Mouse (Mus musculus) liver, adult 2 months (tissue): ENCODE data around the gene Ptgs1. TPM values are rescaled to one million over a fixed set of nuclear protein-coding genes. Genes with fewer than 3 reads are reported as not detected.
"Not testable (repeated sequence)": the region's sequence is repeated elsewhere in the genome, so short reads cannot be mapped to it uniquely, and the experiment has no call there.

Experiments
- DNase-seq: peaks from one replicate; pipeline ENCODE4 v3.0.0-alpha.2; 2011; ENCODE audit warnings: low read depth, low spot score; ENCODE audit errors: extremely low read depth
- H3K27ac ChIP-seq: fragments of 200-500 bp; replicated peaks from 2 replicates; pipeline ENCODE4 v1.5.1; 2012; ENCODE audit warnings: low read depth, mild to moderate bottlenecking, control low read depth, inconsistent platforms, low read length; ENCODE audit not compliant: insufficient read depth
- H3K27me3 ChIP-seq: fragments of 200-500 bp; 2 replicates; pipeline ENCODE4 v1.6.1; 2012; ENCODE audit warnings: mild to moderate bottlenecking, moderate library complexity, low read length, inconsistent platforms; ENCODE audit not compliant: control insufficient read depth, insufficient read depth
- H3K36me3 ChIP-seq: fragments of 200-500 bp; 2 replicates; pipeline ENCODE4 v1.6.1; 2012; ENCODE audit warnings: low read length, inconsistent platforms; ENCODE audit not compliant: control insufficient read depth, insufficient read depth
- H3K4me1 ChIP-seq: fragments of 200-500 bp; 2 replicates; pipeline ENCODE4 v1.6.1; 2011; ENCODE audit warnings: low read length; ENCODE audit not compliant: control insufficient read depth, insufficient read depth
- H3K4me3 ChIP-seq: fragments of 200-500 bp; 2 replicates; pipeline ENCODE4 v1.5.1; 2011; ENCODE audit warnings: low read depth, mild to moderate bottlenecking, control low read depth, low read length, moderate library complexity; ENCODE audit not compliant: insufficient read depth
- H3K79me2 ChIP-seq: fragments of 200-500 bp; 2 replicates; pipeline ENCODE4 v1.6.1; 2012; ENCODE audit warnings: inconsistent platforms, mild to moderate bottlenecking, low read length, moderate library complexity; ENCODE audit not compliant: control insufficient read depth, insufficient read depth
- H3K9ac ChIP-seq: fragments of 200-500 bp; 2 replicates; pipeline ENCODE4 v1.6.1; 2012; ENCODE audit warnings: low read depth, mild to moderate bottlenecking, control low read depth, inconsistent platforms, low read length
- CTCF ChIP-seq: fragments of 200-500 bp; IDR thresholded peaks from 2 replicates; pipeline ENCODE4 v1.5.1; 2011; ENCODE audit warnings: low read depth, low read length, control low read depth
- POLR2A ChIP-seq: fragments of 200-500 bp; IDR thresholded peaks from 2 replicates; pipeline ENCODE4 v1.6.1; 2011; ENCODE audit warnings: low read length, control low read depth; ENCODE audit not compliant: insufficient read depth; ENCODE audit errors: extremely low read depth
- WGBS: fragments of 180-500 bp; shearing (Covaris S2); methylation state at CpG from one replicate; pipeline ENCODE4 v1.1.7; 2018; 5-methylcytosine and 5-hydroxymethylcytosine counted together
- polyA plus RNA-seq: library from polyadenylated mRNA; depleted of rRNA; stranded (reverse); fragments of >200 nt; gene quantifications from 2 replicates; pipeline ENCODE4 v1.2.3, GENCODE M21; 2012; rRNA removed
- total RNA-seq: library from RNA; depleted of rRNA; stranded (reverse); fragments of >200 nt; gene quantifications from 2 replicates; pipeline ENCODE4 v1.2.3, GENCODE M21; 2014; rRNA removed

Ptgs1 gene
- total RNA-seq (12.4 and 14.4 TPM in 2 replicates), polyA plus RNA-seq (7.3 and 10.9 TPM in 2 replicates)

GRCm38 (mm10) chr2:36230366-36230765 is at the start of gene Ptgs1:
Ptgs1 (plus strand) TSS chr2:36230426.
- no peaks in the 10 kb centered on the region for H3K79me2 ChIP-seq
- TF ChIP-seq POLR2A (0 out of 2 replicates have a peak, but pooled peaks have one; percentile 18), CTCF (0 out of 2 replicates have a peak, but pooled peaks have one; percentile 9)
- peaks cover 5% of the 10 kb centered on the region; the same call in 1 of the 2 replicates for H3K4me1 ChIP-seq
- 2% methylated on average over 18 of the region's 18 CpGs for WGBS
- no peaks in the 10 kb centered on the region for H3K36me3 ChIP-seq
- H3K9ac ChIP-seq = peak within 1 kb of the TSS; percentile 79
- H3K4me3 ChIP-seq = peak within 1 kb of the TSS; percentile 86
- peak within 1 kb of the TSS; percentile 77 for H3K27ac ChIP-seq
- H3K27me3 ChIP-seq = no peaks in the 10 kb centered on the region; the same call in 1 of the 2 replicates
- DNase-seq = no peak

- H3K4me1 ChIP-seq, H3K27ac ChIP-seq, H3K27me3 ChIP-seq, H3K4me3 ChIP-seq, H3K79me2 ChIP-seq, DNase-seq, H3K9ac ChIP-seq: not testable (repeated sequence)
- H3K36me3 ChIP-seq = peaks cover 19% of the 10 kb centered on the region
- WGBS = 96% methylated on average over 4 of the region's 4 CpGs
Observed at GRCm38 (mm10) chr2:36181587-36182368, 48.4 kb upstream of the Ptgs1 start.

GRCm38 (mm10) chr2:36183278-36183677 is 46.9 kb upstream of the Ptgs1 start:
- Histone ChIP-seq H3K27ac (no peak overlapping the region), H3K4me3 (no peak overlapping the region), H3K27me3 (no peaks in the 10 kb centered on the region), H3K4me1 (no peaks in the 10 kb centered on the region), H3K79me2 (no peaks in the 10 kb centered on the region), H3K36me3 (peaks cover 9% of the 10 kb centered on the region), H3K9ac (no peak overlapping the region)
- WGBS = 84% methylated on average over 2 of the region's 2 CpGs
- TF ChIP-seq CTCF (no peak), POLR2A (no peak)
- DNase-seq = no peak

GRCm38 (mm10) chr2:36184192-36184591 is 46.0 kb upstream of the Ptgs1 start:
- Histone ChIP-seq H3K4me3 (no peak overlapping the region), H3K4me1 (no peaks in the 10 kb centered on the region), H3K79me2 (no peaks in the 10 kb centered on the region), H3K9ac (no peak overlapping the region), H3K27ac (no peak overlapping the region), H3K27me3 (no peaks in the 10 kb centered on the region), H3K36me3 (peaks cover 5% of the 10 kb centered on the region; the same call in 1 of the 2 replicates)
- 96% methylated on average over 2 of the region's 2 CpGs for WGBS
- TF ChIP-seq CTCF = no peak
- TF ChIP-seq POLR2A = no peak
- DNase-seq = no peak

- no peak for DNase-seq
Observed at GRCm38 (mm10) chr2:36184876-36185275, 45.4 kb upstream of the Ptgs1 start.

GRCm38 (mm10) chr2:36189200-36189599 is 41.0 kb upstream of the Ptgs1 start:
- not testable (repeated sequence) for H3K27ac ChIP-seq, DNase-seq, H3K9ac ChIP-seq, H3K4me1 ChIP-seq, H3K79me2 ChIP-seq, H3K36me3 ChIP-seq, H3K27me3 ChIP-seq, H3K4me3 ChIP-seq
- WGBS = 77% methylated on average over 6 of the region's 6 CpGs

More at GRCm38 (mm10) chr2:36184876-36185275, 45.4 kb upstream of the Ptgs1 start:
- Histone ChIP-seq H3K27me3 (no peaks in the 10 kb centered on the region), H3K4me3 (no peak overlapping the region), H3K36me3 (peaks cover 1% of the 10 kb centered on the region; the same call in 1 of the 2 replicates), H3K27ac (no peak overlapping the region), H3K4me1 (no peaks in the 10 kb centered on the region), H3K79me2 (no peaks in the 10 kb centered on the region), H3K9ac (no peak overlapping the region)
- WGBS = 89% methylated on average over 6 of the region's 6 CpGs
- TF ChIP-seq CTCF = no peak
- no peak for TF ChIP-seq POLR2A
